Mouse (Mus musculus): Measurements from ENCODE around the gene Atp2a1.

DNA sequence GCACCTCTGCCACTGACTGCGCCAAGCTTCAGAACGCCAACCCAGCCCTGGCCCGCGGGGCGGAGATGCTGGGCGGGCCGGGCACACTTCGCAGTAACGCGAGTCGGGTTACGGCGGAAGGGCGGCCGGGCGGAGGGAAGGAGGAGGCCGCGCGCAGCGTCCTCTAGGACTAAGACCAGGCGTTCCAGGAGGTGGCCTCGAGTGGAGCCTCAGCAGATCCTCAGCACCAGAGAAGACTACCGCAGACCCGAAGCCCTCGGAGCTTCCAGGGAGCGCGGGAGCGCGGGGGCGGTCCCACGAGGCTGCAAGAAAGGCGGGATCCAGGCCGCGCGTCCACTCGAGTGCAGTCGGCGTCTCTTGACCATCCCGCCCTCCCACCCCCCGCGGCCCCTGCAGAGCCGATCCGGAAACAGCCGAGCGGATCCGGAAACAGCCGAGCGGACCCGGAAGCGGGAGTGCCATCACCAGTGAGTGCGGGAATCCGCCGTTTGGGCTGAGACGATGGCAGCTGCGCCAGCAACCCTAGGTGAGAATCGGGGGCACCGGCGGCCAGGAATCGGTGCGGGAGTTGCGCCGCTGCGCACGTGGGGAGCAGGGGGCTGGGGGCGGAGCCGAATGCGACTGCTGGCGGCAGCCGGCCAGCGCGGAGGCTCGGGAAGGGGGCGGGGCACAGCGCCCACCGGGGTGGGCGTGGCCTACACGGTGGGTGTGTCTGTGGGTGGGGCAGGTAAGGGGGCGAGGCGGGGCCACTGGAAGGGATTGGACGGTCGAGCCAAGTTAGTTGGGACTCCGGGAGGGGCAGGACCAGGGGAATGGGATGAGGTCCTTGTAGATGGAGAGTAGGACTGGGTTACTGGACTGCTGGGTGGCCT, 34.0 kb downstream of the Atp2a1 start, which contains the start of gene Rabep2:
- no peak for TF ChIP-seq CTCF (IDR thresholded peaks at IDR 0.05; ENCODE audit: control insufficient read depth, insufficient read depth, insufficient read length)
- TF ChIP-seq MYOG (IDR thresholded peaks at IDR 0.05; ENCODE audit: control insufficient read depth, extremely low read depth, insufficient read length), result no peak
- TF ChIP-seq USF1 (IDR thresholded peaks at IDR 0.05; ENCODE audit: low read depth), result no peak
